Mouse (Mus musculus): ENCODE data around the gene Nr4a1. TPM values are rescaled to one million over a fixed set of nuclear protein-coding genes. Genes with fewer than 3 reads are reported as not detected.

Gene Nr4a1
- polyA plus RNA-seq, 1 experiment = 5.7 TPM

- H3K36me3 ChIP-seq (ENCODE audit: control insufficient read depth, insufficient read depth, low read length) = no peaks in the 10 kb centered on the region
- DNase-seq = no peak
- TF ChIP-seq CTCF (conservative IDR thresholded peaks at IDR 0.05; ENCODE audit: insufficient read depth, insufficient read length, low read depth, low read length) (no peak), POLR2A (IDR thresholded peaks at IDR 0.05; ENCODE audit: low read depth, low read length) (no peak)
- H3K4me1 ChIP-seq (ENCODE audit: control insufficient read depth, insufficient read depth, low read length) = no peaks in the 10 kb centered on the region
- no peak overlapping the region for H3K27ac ChIP-seq (ENCODE audit: insufficient read depth, low read depth, low read length)
- 60% methylated on average over 4 of the region's 4 CpGs for WGBS
- H3K4me3 ChIP-seq (ENCODE audit: insufficient read depth, low read depth, low read length) = no peak overlapping the region
- no peaks in the 10 kb centered on the region for H3K27me3 ChIP-seq (replicated peaks; ENCODE audit: control insufficient read depth, insufficient read depth, low read length)
These were observed 49.8 kb downstream of the Nr4a1 start for GRCm38 (mm10) chr15:101303830-101304229.

- no peak overlapping the region for H3K27ac ChIP-seq (ENCODE audit: insufficient read depth, low read depth, low read length)
- H3K36me3 ChIP-seq (ENCODE audit: control insufficient read depth, insufficient read depth, low read length) = no peaks in the 10 kb centered on the region
- no peaks in the 10 kb centered on the region for H3K4me1 ChIP-seq (ENCODE audit: control insufficient read depth, insufficient read depth, low read length)
- no peak for TF ChIP-seq POLR2A (IDR thresholded peaks at IDR 0.05; ENCODE audit: low read depth, low read length)
- no peak for TF ChIP-seq CTCF (conservative IDR thresholded peaks at IDR 0.05; ENCODE audit: insufficient read depth, insufficient read length, low read depth, low read length)
- 93% methylated on average over 4 of the region's 4 CpGs for WGBS
- DNase-seq = no peak
- no peaks in the 10 kb centered on the region for H3K27me3 ChIP-seq (replicated peaks; ENCODE audit: control insufficient read depth, insufficient read depth, low read length)
- H3K4me3 ChIP-seq (ENCODE audit: insufficient read depth, low read depth, low read length) = no peak overlapping the region
These were observed 52.4 kb downstream of the Nr4a1 start for GRCm38 (mm10) chr15:101306459-101306858.

GRCm38 (mm10) chr15:101308440-101309348, 54.6 kb downstream of the Nr4a1 start:
- H3K4me1 ChIP-seq (ENCODE audit: control insufficient read depth, insufficient read depth, low read length) = no peaks in the 10 kb centered on the region
- no peaks in the 10 kb centered on the region for H3K36me3 ChIP-seq (ENCODE audit: control insufficient read depth, insufficient read depth, low read length)
- H3K27me3 ChIP-seq (replicated peaks; ENCODE audit: control insufficient read depth, insufficient read depth, low read length) = no peaks in the 10 kb centered on the region
- no peak for TF ChIP-seq POLR2A (IDR thresholded peaks at IDR 0.05; ENCODE audit: low read depth, low read length)
- no peak for TF ChIP-seq CTCF (conservative IDR thresholded peaks at IDR 0.05; ENCODE audit: insufficient read depth, insufficient read length, low read depth, low read length)
- H3K4me3 ChIP-seq (ENCODE audit: insufficient read depth, low read depth, low read length) = no peak overlapping the region
- no peak overlapping the region for H3K27ac ChIP-seq (ENCODE audit: insufficient read depth, low read depth, low read length)
- whole genome bisulfite sequencing = 62% methylated on average over 13 of the region's 13 CpGs
- no peak for DNase-seq

GRCm38 (mm10) chr15:101309493-101309892, 55.4 kb downstream of the Nr4a1 start:
- WGBS = 40% methylated on average over 5 of the region's 5 CpGs
- TF ChIP-seq CTCF (conservative IDR thresholded peaks at IDR 0.05; ENCODE audit: insufficient read depth, insufficient read length, low read depth, low read length) (no peak), POLR2A (IDR thresholded peaks at IDR 0.05; ENCODE audit: low read depth, low read length) (no peak)

GRCm38 (mm10) chr15:101311087-101311770, 57.2 kb downstream of the Nr4a1 start:
- Histone ChIP-seq H3K27ac (ENCODE audit: insufficient read depth, low read depth, low read length) (no peak overlapping the region), H3K4me3 (ENCODE audit: insufficient read depth, low read depth, low read length) (no peak overlapping the region), H3K4me1 (ENCODE audit: control insufficient read depth, insufficient read depth, low read length) (no peaks in the 10 kb centered on the region), H3K27me3 (replicated peaks; ENCODE audit: control insufficient read depth, insufficient read depth, low read length) (no peaks in the 10 kb centered on the region), H3K36me3 (ENCODE audit: control insufficient read depth, insufficient read depth, low read length) (no peaks in the 10 kb centered on the region)
- no peak for DNase-seq
- 35% methylated on average over 12 of the region's 15 CpGs for WGBS
- no peak for TF ChIP-seq CTCF (conservative IDR thresholded peaks at IDR 0.05; ENCODE audit: insufficient read depth, insufficient read length, low read depth, low read length)
- no peak for TF ChIP-seq POLR2A (IDR thresholded peaks at IDR 0.05; ENCODE audit: low read depth, low read length)

More at GRCm38 (mm10) chr15:101309493-101309892, 55.4 kb downstream of the Nr4a1 start:
- no peak for DNase-seq
- Histone ChIP-seq H3K36me3 (ENCODE audit: control insufficient read depth, insufficient read depth, low read length) (no peaks in the 10 kb centered on the region), H3K4me3 (ENCODE audit: insufficient read depth, low read depth, low read length) (no peak overlapping the region), H3K27me3 (replicated peaks; ENCODE audit: control insufficient read depth, insufficient read depth, low read length) (no peaks in the 10 kb centered on the region), H3K4me1 (ENCODE audit: control insufficient read depth, insufficient read depth, low read length) (no peaks in the 10 kb centered on the region), H3K27ac (ENCODE audit: insufficient read depth, low read depth, low read length) (no peak overlapping the region)

GRCm38 (mm10) chr15:101312006-101312405, 57.9 kb downstream of the Nr4a1 start:
- Histone ChIP-seq H3K4me1 (ENCODE audit: control insufficient read depth, insufficient read depth, low read length) (no peaks in the 10 kb centered on the region), H3K4me3 (ENCODE audit: insufficient read depth, low read depth, low read length) (no peak overlapping the region), H3K36me3 (ENCODE audit: control insufficient read depth, insufficient read depth, low read length) (no peaks in the 10 kb centered on the region), H3K27ac (ENCODE audit: insufficient read depth, low read depth, low read length) (no peak overlapping the region), H3K27me3 (replicated peaks; ENCODE audit: control insufficient read depth, insufficient read depth, low read length) (no peaks in the 10 kb centered on the region)
- TF ChIP-seq CTCF (conservative IDR thresholded peaks at IDR 0.05; ENCODE audit: insufficient read depth, insufficient read length, low read depth, low read length) (no peak), POLR2A (IDR thresholded peaks at IDR 0.05; ENCODE audit: low read depth, low read length) (no peak)
- 77% methylated on average over 6 of the region's 6 CpGs for WGBS
- no peak for DNase-seq

GRCm38 (mm10) chr15:101315378-101315777, 61.3 kb downstream of the Nr4a1 start:
- Histone ChIP-seq H3K4me1 (ENCODE audit: control insufficient read depth, insufficient read depth, low read length) (peaks cover 9% of the 10 kb centered on the region), H3K4me3 (ENCODE audit: insufficient read depth, low read depth, low read length) (no peak overlapping the region), H3K36me3 (ENCODE audit: control insufficient read depth, insufficient read depth, low read length) (no peaks in the 10 kb centered on the region), H3K27ac (ENCODE audit: insufficient read depth, low read depth, low read length) (no peak overlapping the region), H3K27me3 (replicated peaks; ENCODE audit: control insufficient read depth, insufficient read depth, low read length) (no peaks in the 10 kb centered on the region)
- WGBS = 91% methylated on average over 4 of the region's 4 CpGs
- no peak for DNase-seq
- TF ChIP-seq CTCF (conservative IDR thresholded peaks at IDR 0.05; ENCODE audit: insufficient read depth, insufficient read length, low read depth, low read length) (no peak), POLR2A (IDR thresholded peaks at IDR 0.05; ENCODE audit: low read depth, low read length) (no peak)

All from kidney, adult 2 months (tissue).